Mouse (Mus musculus): ENCODE data around the gene Hdhd5.

Hdhd5 gene

GRCm38 (mm10) chr6:120542061-120542460 is 10.9 kb upstream of the Hdhd5 start:
- POLR2A ChIA-PET = interaction anchor here in 3 of 4 experiments (0.7 to 1.5 kb wide), 5 partner anchors 14 to 194 kb away, joined by 3 to 4 read pairs (median 3); no protein-coding TSS in a partner anchor
- CTCF ChIA-PET = interaction anchor here (0.6 to 1.7 kb wide), 30 partner anchors 8 to 638 kb away, joined by 3 to 6 read pairs (median 4); partner anchors contain the start of genes Bcl2l13 (in 1 of the 4), Hdhd5 (in 1 of the 4) and Slc25a18 (in 1 of the 4)

- ChIA-PET POLR2A (interaction anchor here in 3 of 4 experiments (0.7 to 1.5 kb wide), 4 partner anchors 10 to 62 kb away, joined by 3 to 4 read pairs (median 4); partner anchors contain the start of gene Hdhd5 (in 1 of the 3)), CTCF (interaction anchor here (0.5 to 1.7 kb wide), 28 partner anchors 8 to 630 kb away, joined by 3 to 6 read pairs (median 4); partner anchors contain the start of genes Bcl2l13 (in 1 of the 4), Hdhd5 (in 1 of the 4) and Slc25a18 (in 1 of the 4))
Measured at GRCm38 (mm10) chr6:120541386-120541785, 10.3 kb upstream of the Hdhd5 start.

- ChIA-PET CTCF (interaction anchor here (0.6 to 2.7 kb wide), 22 partner anchors 9 to 902 kb away, joined by 3 to 15 read pairs (median 4); partner anchors contain the start of genes Atp6v1e1 (in 1 of the 4), Hdhd5 (in 1 of the 4) and Tmem121b (in 1 of the 4)), POLR2A (interaction anchor here in 2 of 4 experiments (0.7 to 2.2 kb wide), 20 partner anchors 8 to 283 kb away, joined by 3 to 12 read pairs (median 4); partner anchors contain the start of genes Hdhd5 (in 2 of the 2), Atp6v1e1 (in 1 of the 2) and Cecr2 (in 1 of the 2))
Measured at GRCm38 (mm10) chr6:120539781-120540231, 8.7 kb upstream of the Hdhd5 start.

- POLR2A ChIA-PET = interaction anchor here in 2 of 4 experiments (0.7 to 2.2 kb wide), 23 partner anchors 8 to 362 kb away, joined by 3 to 12 read pairs (median 4); partner anchors contain the start of genes Hdhd5 (in 2 of the 2) and Cecr2 (in 1 of the 2)
- CTCF ChIA-PET = interaction anchor here (0.5 to 2.7 kb wide), 37 partner anchors 8 to 1086 kb away, joined by 3 to 15 read pairs (median 3); partner anchors contain the start of genes Atp6v1e1 (in 1 of the 4), Hdhd5 (in 1 of the 4) and Tmem121b (in 1 of the 4)
Measured at GRCm38 (mm10) chr6:120539132-120539759, 8.1 kb upstream of the Hdhd5 start.

- ChIA-PET POLR2A (interaction anchor here in 1 of 4 experiments (1.0 to 1.9 kb wide), 6 partner anchors 9 to 109 kb away, joined by 3 to 4 read pairs (median 3); no protein-coding TSS in a partner anchor), CTCF (interaction anchor here in 1 of 4 experiments (0.8 kb wide), 1 partner anchor 57 kb away, joined by 3 read pairs; no protein-coding TSS in a partner anchor)
Measured at GRCm38 (mm10) chr6:120536337-120536736, 5.2 kb upstream of the Hdhd5 start.

- ChIA-PET POLR2A (interaction anchor here in 1 of 4 experiments (0.7 to 2.0 kb wide), 2 partner anchors 8 to 77 kb away, joined by 6 to 9 read pairs; no protein-coding TSS in a partner anchor), CTCF (interaction anchor here in 2 of 4 experiments (0.5 to 2.8 kb wide), 3 partner anchors 9 to 50 kb away, joined by 3 to 9 read pairs (median 3); partner anchors contain the start of gene Tmem121b (in 1 of the 2))
Measured at GRCm38 (mm10) chr6:120532594-120532993, 1.5 kb upstream of the Hdhd5 start.

GRCm38 (mm10) chr6:120529123-120529522 is 2.0 kb downstream of the Hdhd5 start:
- ChIA-PET CTCF (interaction anchor here in 2 of 4 experiments (0.6 to 1.1 kb wide), 2 partner anchors 29 to 185 kb away, joined by 3 read pairs; no protein-coding TSS in a partner anchor), POLR2A (interaction anchor here in 3 of 4 experiments (0.5 to 4.0 kb wide), 12 partner anchors 11 to 709 kb away, joined by 3 to 29 read pairs (median 4); no protein-coding TSS in a partner anchor)

- CTCF ChIA-PET = interaction anchor here in 1 of 4 experiments (0.6 kb wide), 1 partner anchor 465 kb away, joined by 3 read pairs; no protein-coding TSS in a partner anchor
- POLR2A ChIA-PET = interaction anchor here in 1 of 4 experiments (1.9 kb wide), 1 partner anchor 14 kb away, joined by 6 read pairs; no protein-coding TSS in a partner anchor
Measured at GRCm38 (mm10) chr6:120524796-120525195, 6.3 kb downstream of the Hdhd5 start.

GRCm38 (mm10) chr6:120519647-120520046 is 11.5 kb downstream of the Hdhd5 start:
- POLR2A ChIA-PET = interaction anchor here in 1 of 4 experiments (0.6 to 5.0 kb wide), 5 partner anchors 9 to 372 kb away, joined by 3 to 29 read pairs (median 4); partner anchors contain the start of gene Hdhd5

GRCm38 (mm10) chr6:120517311-120517710 is 13.8 kb downstream of the Hdhd5 start:
- CTCF ChIA-PET = interaction anchor here in 2 of 4 experiments (0.6 to 1.6 kb wide), 2 partner anchors 22 to 60 kb away, joined by 5 to 6 read pairs; no protein-coding TSS in a partner anchor

More at GRCm38 (mm10) chr6:120519647-120520046, 11.5 kb downstream of the Hdhd5 start:
- CTCF ChIA-PET = no interaction called here

GRCm38 (mm10) chr6:120516879-120517278 is 14.2 kb downstream of the Hdhd5 start:
- POLR2A ChIA-PET = interaction anchor here in 1 of 4 experiments (1.0 to 4.8 kb wide), 3 partner anchors 13 to 23 kb away, joined by 3 to 29 read pairs (median 4); partner anchors contain the start of genes Hdhd5 and Tmem121b
- CTCF ChIA-PET = interaction anchor here in 2 of 4 experiments (0.6 to 1.6 kb wide), 2 partner anchors 22 to 60 kb away, joined by 5 to 6 read pairs; no protein-coding TSS in a partner anchor

More at GRCm38 (mm10) chr6:120517311-120517710, 13.8 kb downstream of the Hdhd5 start:
- POLR2A ChIA-PET = interaction anchor here in 1 of 4 experiments (1.0 to 4.8 kb wide), 3 partner anchors 13 to 24 kb away, joined by 3 to 29 read pairs (median 4); partner anchors contain the start of genes Hdhd5 and Tmem121b

GRCm38 (mm10) chr6:120516422-120516821 is 14.7 kb downstream of the Hdhd5 start:
- CTCF ChIA-PET = no interaction called here

GRCm38 (mm10) chr6:120511212-120511611 is 19.9 kb downstream of the Hdhd5 start:
- CTCF ChIA-PET = interaction anchor here in 3 of 4 experiments (0.5 to 1.4 kb wide), 4 partner anchors 16 to 228 kb away, joined by 3 to 5 read pairs (median 3); no protein-coding TSS in a partner anchor
- POLR2A ChIA-PET = interaction anchor here in 3 of 4 experiments (0.8 to 6.5 kb wide), 18 partner anchors 9 to 312 kb away, joined by 3 to 45 read pairs (median 4); partner anchors contain the start of genes Hdhd5 (in 2 of the 3), Kdm5a (in 2 of the 3), Tmem121b (in 2 of the 3) and Atp6v1e1 (in 1 of the 3)

More at GRCm38 (mm10) chr6:120516422-120516821, 14.7 kb downstream of the Hdhd5 start:
- POLR2A ChIA-PET = interaction anchor here in 1 of 4 experiments (1.4 to 4.8 kb wide), 2 partner anchors 14 to 23 kb away, joined by 3 to 29 read pairs; partner anchors contain the start of genes Hdhd5 and Tmem121b

GRCm38 (mm10) chr6:120510425-120510824 is 20.7 kb downstream of the Hdhd5 start:
- ChIA-PET POLR2A (interaction anchor here in 3 of 4 experiments (0.9 to 6.5 kb wide), 18 partner anchors 10 to 312 kb away, joined by 3 to 45 read pairs (median 4); partner anchors contain the start of genes Tmem121b (in 2 of the 3), Atp6v1e1 (in 1 of the 3), Hdhd5 (in 1 of the 3) and Kdm5a (in 1 of the 3)), CTCF (interaction anchor here in 3 of 4 experiments (0.5 to 1.4 kb wide), 7 partner anchors 14 to 620 kb away, joined by 3 to 5 read pairs (median 3); no protein-coding TSS in a partner anchor)

GRCm38 (mm10) chr6:120509975-120510374 is 21.1 kb downstream of the Hdhd5 start:
- POLR2A ChIA-PET = interaction anchor here in 2 of 4 experiments (0.9 to 6.5 kb wide), 12 partner anchors 11 to 202 kb away, joined by 3 to 45 read pairs (median 5); partner anchors contain the start of genes Tmem121b (in 2 of the 2) and Hdhd5 (in 1 of the 2)
- CTCF ChIA-PET = interaction anchor here in 2 of 4 experiments (0.5 to 0.9 kb wide), 6 partner anchors 14 to 620 kb away, joined by 3 to 5 read pairs (median 3); no protein-coding TSS in a partner anchor

- ChIA-PET CTCF (no interaction called here), POLR2A (interaction anchor here in 1 of 4 experiments (6.5 kb wide), 1 partner anchor 12 kb away, joined by 45 read pairs; the partner anchor contains the start of gene Tmem121b)
Measured at GRCm38 (mm10) chr6:120508645-120509044, 22.5 kb downstream of the Hdhd5 start.

- POLR2A ChIA-PET = interaction anchor here in 3 of 4 experiments (0.6 to 2.4 kb wide), 5 partner anchors 9 to 105 kb away, joined by 3 to 7 read pairs (median 3); no protein-coding TSS in a partner anchor
- CTCF ChIA-PET = interaction anchor here in 1 of 4 experiments (0.9 kb wide), 1 partner anchor 22 kb away, joined by 4 read pairs; no protein-coding TSS in a partner anchor
Measured at GRCm38 (mm10) chr6:120505531-120505930, 25.6 kb downstream of the Hdhd5 start.

Data from embryonic stem cell, embryonic (primary cell).